Mouse (Mus musculus) heart, postnatal 36 days (tissue): ENCODE results near the gene Ypel2. TPM values are rescaled to one million over a fixed set of nuclear protein-coding genes. Genes with fewer than 3 reads are reported as not detected.

ENCODE experiments used
- DNase-seq, 2 experiments: peaks; one replicate each; pipeline ENCODE4 v3.0.0; 2021 to 2022
- intact Hi-C: fragments of 180-260 bp; cut with DNase I; formaldehyde crosslinking; loops from one replicate; pipeline ENCODE4 v1.15.1; 2025
- total RNA-seq, 2 experiments: library from RNA; stranded (reverse); gene quantifications; 2 replicates each; pipeline ENCODE4 v1.2.3; 2021

The Ypel2 gene
- total RNA-seq, 2 experiments from 2014 or later, result 11.1 to 31.6 TPM

- no peak for DNase-seq
- intact Hi-C loops, result loop anchor here (10.0 kb wide), 1 partner anchor 101 kb away; no protein-coding TSS in a partner anchor
Measured at GRCm38 (mm10) chr11:86996266-86996665, 2.8 kb upstream of the Ypel2 start.

GRCm38 (mm10) chr11:86995625-86996221 is 2.2 kb upstream of the Ypel2 start:
- intact Hi-C loops, result loop anchor here (10.0 kb wide), 1 partner anchor 101 kb away; no protein-coding TSS in a partner anchor
- peak; percentile 68 to 69 for DNase-seq

- intact Hi-C loops, result loop anchor here (10.0 kb wide), 1 partner anchor 100 kb away; no protein-coding TSS in a partner anchor
Measured at GRCm38 (mm10) chr11:86994791-86995624, 1.5 kb upstream of the Ypel2 start.

GRCm38 (mm10) chr11:86994330-86994729 is 823 bp upstream of the Ypel2 start:
- DNase-seq, result peak in 1 of 2 experiments; percentile 29
- intact Hi-C loops, result loop anchor here (10.0 kb wide), 1 partner anchor 100 kb away; no protein-coding TSS in a partner anchor

More at GRCm38 (mm10) chr11:86994791-86995624, 1.5 kb upstream of the Ypel2 start:
- no peak for DNase-seq

GRCm38 (mm10) chr11:86992461-86992988 is 982 bp downstream of the Ypel2 start:
- DNase-seq, result peak in 1 of 2 experiments; percentile 34
- intact Hi-C loops, result loop anchor here (2.0 to 10.0 kb wide), 3 partner anchors 34 to 98 kb away; no protein-coding TSS in a partner anchor

GRCm38 (mm10) chr11:86991241-86991640 is 2.3 kb downstream of the Ypel2 start:
- no peak for DNase-seq
- intact Hi-C loops, result loop anchor here (10.0 kb wide), 1 partner anchor 96 kb away; no protein-coding TSS in a partner anchor

- intact Hi-C loops, result loop anchor here (10.0 kb wide), 1 partner anchor 96 kb away; no protein-coding TSS in a partner anchor
- DNase-seq, result no peak
Measured at GRCm38 (mm10) chr11:86990309-86990708, 3.2 kb downstream of the Ypel2 start.

- DNase-seq, result no peak
Measured at GRCm38 (mm10) chr11:86984990-86985389, 8.5 kb downstream of the Ypel2 start.

GRCm38 (mm10) chr11:86983056-86983455 is 10.5 kb downstream of the Ypel2 start:
- intact Hi-C loops, result no loop called here
- DNase-seq, result no peak

More at GRCm38 (mm10) chr11:86984990-86985389, 8.5 kb downstream of the Ypel2 start:
- intact Hi-C loops, result no loop called here

GRCm38 (mm10) chr11:86981229-86981791 is 12.2 kb downstream of the Ypel2 start:
- DNase-seq, result no peak
- intact Hi-C loops, result no loop called here

- DNase-seq, result no peak
- intact Hi-C loops, result no loop called here
Measured at GRCm38 (mm10) chr11:86980526-86980925, 13.0 kb downstream of the Ypel2 start.

GRCm38 (mm10) chr11:86979799-86980198 is 13.7 kb downstream of the Ypel2 start:
- intact Hi-C loops, result no loop called here
- no peak for DNase-seq

GRCm38 (mm10) chr11:86977242-86977641 is 16.3 kb downstream of the Ypel2 start:
- intact Hi-C loops, result no loop called here
- no peak for DNase-seq

- intact Hi-C loops, result no loop called here
- no peak for DNase-seq
Measured at GRCm38 (mm10) chr11:86974401-86974800, 19.1 kb downstream of the Ypel2 start.

GRCm38 (mm10) chr11:86973255-86973654 is 20.3 kb downstream of the Ypel2 start:
- intact Hi-C loops, result no loop called here

GRCm38 (mm10) chr11:86971057-86971753 is 22.3 kb downstream of the Ypel2 start:
- intact Hi-C loops, result no loop called here
- no peak for DNase-seq

More at GRCm38 (mm10) chr11:86973255-86973654, 20.3 kb downstream of the Ypel2 start:
- no peak for DNase-seq

GRCm38 (mm10) chr11:86969041-86969821 is 24.3 kb downstream of the Ypel2 start:
- intact Hi-C loops, result no loop called here
- DNase-seq, result no peak

GRCm38 (mm10) chr11:86967506-86967905 is 26.0 kb downstream of the Ypel2 start:
- no peak for DNase-seq
- intact Hi-C loops, result no loop called here

GRCm38 (mm10) chr11:86966696-86967095 is 26.8 kb downstream of the Ypel2 start:
- intact Hi-C loops, result no loop called here
- no peak for DNase-seq
